Mouse (Mus musculus): Measurements from ENCODE around the gene Ptpn5.

DNA sequence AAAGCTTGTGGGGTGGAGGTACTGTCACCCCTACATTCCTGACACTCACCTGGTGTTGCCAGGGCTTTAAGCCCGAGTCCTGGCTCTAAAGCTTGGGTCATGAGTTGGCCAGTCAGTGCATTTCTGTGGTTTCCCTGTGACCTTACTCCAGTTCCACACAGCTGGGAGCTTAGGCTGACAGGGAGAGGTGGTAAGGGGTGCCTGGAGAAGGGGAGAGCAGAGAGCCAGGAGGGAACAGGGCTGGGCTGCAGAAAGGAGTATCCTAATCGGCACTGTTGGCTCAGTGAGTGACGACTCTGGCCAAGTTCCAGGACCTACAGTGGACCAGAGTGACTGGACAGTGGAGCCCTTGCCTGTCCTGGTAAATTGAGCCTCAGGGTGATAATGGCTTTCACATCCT is 81.2 kb downstream of the Ptpn5 start:
- TF ChIP-seq CTCF (IDR thresholded peaks at IDR 0.05; ENCODE audit: low read depth, low read length) (no peak), EP300 (IDR thresholded peaks at IDR 0.05; ENCODE audit: insufficient read depth, low read depth, low read length) (no peak), POLR2A (IDR thresholded peaks at IDR 0.05; ENCODE audit: insufficient read depth, low read length) (no peak)

Data from ES-Bruce4 (cell line).